Mouse (Mus musculus) embryo, embryonic 9.5 days (tissue): ENCODE measurements around the gene Mns1.
A peak's percentile ranks its signal among the peaks of the same experiment; 100 is the strongest.
"Not testable (repeated sequence)": the region's sequence is repeated elsewhere in the genome, so short reads cannot be mapped to it uniquely, and the experiment has no call there.

ENCODE experiments used
- DNase-seq: peaks from one replicate; pipeline ENCODE4 v3.0.0-alpha.2; 2017; ENCODE audit errors: extremely low spot score

Gene Mns1

GRCm38 (mm10) chr9:72437822-72438701 is at the start of gene Mns1:
TSS of gene Mns1 (plus strand) at chr9:72438011.
- DNase-seq: peak; percentile 96

DNA sequence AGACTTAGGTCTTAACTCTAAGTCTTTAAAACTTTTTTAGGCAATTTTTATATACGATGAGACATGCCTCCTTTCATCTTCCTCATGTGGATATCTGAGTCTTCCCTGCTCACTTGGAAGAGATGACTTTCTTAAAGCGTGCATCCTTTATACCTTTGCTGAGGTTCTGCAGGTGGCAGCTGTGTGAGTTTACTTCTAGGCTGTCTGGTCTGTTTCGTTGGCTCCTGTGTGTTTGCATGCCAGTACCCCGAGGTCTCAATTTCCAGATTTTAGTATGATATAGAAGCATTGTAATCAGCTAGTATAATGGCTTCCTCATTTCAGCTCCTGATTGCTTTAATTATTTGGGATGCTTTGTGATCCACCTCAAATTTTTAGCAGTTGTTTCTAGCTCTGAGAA is 48.9 kb upstream of the Mns1 start:
- no peak for DNase-seq

- DNase-seq: no peak
Observed at GRCm38 (mm10) chr9:72389431-72390002, 48.3 kb upstream of the Mns1 start.

- DNase-seq: no peak
Observed at GRCm38 (mm10) chr9:72390321-72391077, 47.3 kb upstream of the Mns1 start.

GRCm38 (mm10) chr9:72392686-72393085 is 45.1 kb upstream of the Mns1 start:
- DNase-seq: no peak

DNA sequence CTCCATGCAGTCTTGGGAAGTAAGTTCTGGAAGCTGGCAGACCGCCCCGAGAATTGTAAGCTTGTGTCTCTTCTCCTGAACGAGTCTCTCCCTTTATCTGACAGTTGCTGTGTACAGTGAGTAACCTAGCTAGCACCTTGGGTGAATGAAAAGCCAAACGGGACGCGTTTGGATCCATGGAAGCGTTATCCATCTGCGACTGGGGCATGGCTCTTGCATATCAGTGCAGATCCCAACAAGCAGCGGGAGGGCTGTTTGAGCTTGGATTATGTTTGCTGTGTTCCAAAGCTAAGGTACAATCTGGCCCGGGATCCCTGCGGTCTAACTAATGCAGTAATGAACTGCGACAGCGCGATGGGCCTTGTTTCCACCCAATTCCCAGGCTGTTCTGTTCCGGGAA is 44.6 kb upstream of the Mns1 start:
- no peak for DNase-seq

DNA sequence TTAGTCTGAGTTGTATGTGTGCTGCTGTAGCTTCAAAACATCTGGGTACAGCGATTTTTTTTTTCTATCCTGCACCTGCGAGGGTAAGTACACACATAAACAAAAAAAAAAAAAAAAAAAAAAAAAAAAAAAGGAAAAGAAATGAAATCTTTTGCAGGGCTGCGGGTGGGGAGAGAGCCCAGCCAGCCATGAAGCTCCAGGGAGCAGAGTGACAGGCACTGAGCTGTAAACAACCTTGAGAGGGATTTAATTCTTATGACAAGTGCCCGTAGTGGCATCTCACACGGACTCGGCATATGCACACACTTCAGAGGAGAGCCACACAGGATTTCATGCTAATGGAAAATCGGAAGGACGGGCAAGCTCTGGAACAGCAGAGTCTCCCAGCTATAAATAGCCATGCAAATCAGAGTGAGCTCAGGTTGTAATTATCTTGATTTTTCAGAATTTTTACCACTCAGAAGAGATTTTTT is 43.9 kb upstream of the Mns1 start:
- no peak for DNase-seq

DNA sequence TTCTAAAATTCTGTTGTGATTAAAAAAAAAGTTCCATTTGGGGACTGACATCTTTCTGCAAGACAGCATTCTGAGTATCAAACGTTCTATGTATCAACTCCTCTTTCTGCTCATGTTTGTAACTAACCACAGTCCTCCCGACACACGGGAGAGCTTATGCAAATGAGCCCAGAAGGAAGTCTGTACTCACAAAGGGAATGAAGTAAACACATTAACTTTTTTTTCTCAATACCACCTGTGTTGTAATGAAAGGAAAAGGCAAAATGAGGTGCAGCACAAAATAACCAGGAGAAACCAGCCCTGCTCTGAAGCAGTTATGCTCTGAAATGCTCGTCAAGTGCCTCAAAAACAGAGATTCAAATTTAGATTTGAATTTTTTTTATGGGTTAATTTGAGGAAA is 37.7 kb upstream of the Mns1 start:
- DNase-seq: no peak

DNA sequence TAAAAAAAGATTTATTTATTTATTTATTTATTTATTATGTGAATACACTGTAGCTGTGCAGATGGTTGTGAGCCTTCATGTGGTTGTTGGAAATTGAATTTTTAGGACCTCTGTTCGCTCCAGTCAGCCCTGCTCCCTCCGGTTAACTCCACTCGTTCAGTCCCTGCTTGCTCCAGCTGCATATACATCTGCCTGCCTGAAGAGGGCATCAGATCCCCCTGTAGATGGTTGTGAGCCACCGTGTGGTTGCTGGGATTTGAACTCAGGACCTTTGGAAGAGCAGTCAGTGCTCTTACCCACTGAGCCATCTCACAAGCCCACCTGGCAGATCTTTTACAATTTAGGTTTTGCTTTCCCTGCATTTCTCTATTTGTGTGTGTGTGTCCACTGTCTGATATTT is 36.0 kb upstream of the Mns1 start:
- DNase-seq: not testable (repeated sequence)

DNA sequence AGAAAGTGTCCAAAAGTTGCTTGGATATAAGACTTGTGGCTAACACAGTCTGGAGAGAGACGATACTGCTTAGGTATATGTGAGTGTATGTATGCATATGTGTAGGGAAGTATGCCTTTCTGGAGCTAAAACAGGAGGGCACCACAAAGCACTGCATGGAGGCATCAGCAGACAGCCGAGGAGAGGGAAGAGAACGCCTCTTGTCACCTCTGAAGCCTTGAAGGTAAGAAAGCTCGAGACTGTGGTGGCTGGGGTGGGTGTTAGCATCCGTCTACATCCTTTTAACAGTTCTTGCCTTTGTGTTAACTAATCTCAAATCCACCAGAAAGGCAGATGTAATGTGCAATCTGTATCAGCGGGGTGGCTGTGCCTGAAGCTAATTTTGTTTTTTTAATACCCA is 34.4 kb upstream of the Mns1 start:
- no peak for DNase-seq

DNA sequence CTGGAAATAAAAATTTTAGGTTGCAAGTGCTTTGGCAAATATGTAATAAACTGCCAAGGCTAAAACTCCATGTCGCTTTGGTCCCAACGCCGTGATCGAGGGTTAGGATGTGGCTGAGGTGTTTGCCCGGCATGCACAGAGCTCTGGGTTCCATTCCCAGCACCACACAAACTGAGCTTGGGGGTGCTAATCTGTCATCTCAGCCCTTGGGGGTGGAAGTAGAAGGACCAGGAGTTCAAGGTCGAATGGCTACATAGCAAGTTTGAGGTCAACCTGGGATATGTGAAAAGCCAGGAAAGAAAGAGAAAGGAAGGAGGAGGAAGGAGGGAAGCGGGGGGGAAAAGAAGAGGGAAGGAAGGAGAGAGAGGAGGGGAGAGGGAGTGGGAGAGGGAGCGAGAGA is 33.4 kb upstream of the Mns1 start:
- DNase-seq: no peak

- no peak for DNase-seq
Observed at GRCm38 (mm10) chr9:72404934-72405333, 32.9 kb upstream of the Mns1 start.

- DNase-seq: no peak
Observed at GRCm38 (mm10) chr9:72405882-72406638, 31.8 kb upstream of the Mns1 start.

DNA sequence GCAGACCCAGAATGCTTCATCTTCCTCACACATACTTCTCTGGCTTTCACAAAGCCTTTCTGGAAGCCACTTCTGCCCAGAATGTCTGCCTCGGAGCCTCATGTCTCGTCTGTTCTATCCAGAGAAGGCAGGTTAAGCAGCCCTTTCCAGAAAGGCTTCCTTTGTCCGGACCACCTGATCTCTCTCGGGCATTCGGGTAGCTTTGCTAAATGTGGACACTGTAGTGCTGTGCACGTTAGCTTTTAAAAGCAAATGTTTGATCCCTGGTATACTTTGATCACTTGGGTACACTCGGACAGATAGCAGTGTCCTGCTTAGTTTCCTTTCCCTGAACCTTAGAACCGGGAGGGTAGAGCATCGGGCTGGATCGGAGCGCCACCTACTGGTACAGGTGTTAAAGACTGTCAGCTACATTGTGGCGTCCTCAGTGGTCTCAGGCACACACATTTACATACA is 29.7 kb upstream of the Mns1 start:
- DNase-seq: peak; percentile 80

DNA sequence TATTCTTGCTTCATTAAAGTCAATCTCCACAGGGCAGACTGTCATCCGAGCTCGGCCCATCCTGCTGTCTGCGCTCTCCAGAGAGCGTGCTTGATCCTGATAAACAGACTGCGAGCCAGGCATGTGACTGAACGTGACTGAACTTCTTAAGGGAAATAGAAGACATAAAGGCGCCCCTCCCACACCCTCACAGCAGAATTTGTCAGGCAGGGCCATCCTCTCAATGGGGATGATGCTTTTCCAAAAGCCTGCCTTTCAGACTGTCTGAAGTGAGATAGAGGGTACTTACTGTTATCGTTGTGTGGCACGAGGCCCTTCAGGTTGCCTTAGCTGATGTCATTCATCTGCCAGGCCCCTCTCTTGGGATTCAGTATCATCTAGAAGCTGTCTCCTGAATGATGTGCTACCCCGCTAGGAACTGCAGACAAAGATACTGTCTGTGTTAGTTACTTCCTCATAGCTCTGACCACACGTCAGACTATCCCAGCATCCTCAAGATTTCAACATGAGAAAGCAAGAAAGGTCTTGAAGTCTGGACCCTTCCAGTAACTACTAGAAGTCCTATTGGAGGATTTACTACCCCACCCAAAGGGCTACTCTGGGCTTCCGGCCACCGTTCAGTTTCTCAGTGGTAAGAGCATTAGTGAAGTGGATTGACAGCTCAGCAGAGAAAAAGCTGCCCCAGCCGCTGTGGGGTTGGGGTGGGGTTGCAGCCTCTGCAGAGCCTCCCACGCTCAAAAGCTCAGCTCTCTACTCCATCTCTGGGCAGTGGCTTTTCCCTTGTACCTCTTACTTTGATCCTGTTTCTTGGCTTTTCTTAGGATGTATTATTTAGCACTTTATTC is 28.2 kb upstream of the Mns1 start:
- DNase-seq: no peak

- no peak for DNase-seq
Observed at GRCm38 (mm10) chr9:72411746-72412145, 26.1 kb upstream of the Mns1 start.

- no peak for DNase-seq
Observed at GRCm38 (mm10) chr9:72418443-72418842, 19.4 kb upstream of the Mns1 start.

- DNase-seq: no peak
Observed at GRCm38 (mm10) chr9:72420490-72420889, 17.3 kb upstream of the Mns1 start.

DNA sequence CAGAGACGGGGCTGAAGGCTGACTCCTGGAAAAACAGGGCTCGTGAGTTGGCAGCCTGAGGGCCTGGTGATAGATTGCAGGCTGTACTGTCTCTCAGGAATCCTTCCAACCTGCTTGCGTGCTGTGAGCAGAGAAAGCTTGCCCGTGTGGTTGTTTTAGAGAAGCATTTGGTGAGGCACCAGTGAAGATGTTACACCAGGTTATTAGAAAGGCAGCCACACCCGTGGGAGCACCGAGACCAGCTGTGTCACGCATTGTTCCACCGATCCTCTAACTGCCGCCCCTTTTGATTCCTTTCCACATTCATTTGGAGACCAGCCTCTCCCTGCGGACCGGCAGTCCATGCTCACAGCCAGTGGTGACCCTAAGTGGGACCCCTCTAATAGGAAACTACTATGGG is 15.5 kb upstream of the Mns1 start:
- DNase-seq: no peak

GRCm38 (mm10) chr9:72422753-72423152 is 15.1 kb upstream of the Mns1 start:
- DNase-seq: no peak
